Mouse (Mus musculus) gastrocnemius, adult 8-10 months (tissue): ENCODE data around the gene Uap1. TPM values are rescaled to one million over a fixed set of nuclear protein-coding genes. Genes with fewer than 3 reads are reported as not detected.

Source experiments
- DNase-seq, 2 experiments: peaks; one replicate each; pipeline ENCODE4 v3.0.0; 2022; ENCODE audit warnings: low spot score in 2 of 2
- total RNA-seq, 4 experiments: library from RNA; stranded (reverse); gene quantifications; 2 replicates each; pipeline ENCODE4 v1.2.4; 2022

The Uap1 gene
- total RNA-seq, 4 experiments from 2014 or later = 41.6 to 64.9 (median 48.9) TPM

DNA sequence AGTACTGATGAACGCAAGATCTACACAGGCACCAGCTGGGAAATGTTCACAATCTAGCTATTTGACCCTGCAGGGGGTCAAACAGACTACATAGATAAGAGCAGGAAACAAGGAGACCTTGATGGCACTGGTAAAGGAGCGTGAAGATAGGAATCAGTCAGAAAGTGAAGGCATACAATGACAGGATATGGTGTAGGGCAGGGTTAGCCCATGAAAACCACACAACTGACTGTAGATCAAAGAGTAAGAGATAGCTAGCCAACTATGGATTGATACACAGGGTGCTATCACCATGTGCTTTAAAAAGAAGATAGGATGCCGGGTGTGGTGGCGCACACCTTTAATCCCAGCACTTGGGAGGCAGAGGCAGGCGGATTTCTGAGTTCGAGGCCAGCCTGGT lies 7.0 kb downstream of the Uap1 start:
- no peak for DNase-seq

GRCm38 (mm10) chr1:170164913-170165312 lies 9.8 kb downstream of the Uap1 start:
- no peak for DNase-seq

GRCm38 (mm10) chr1:170164053-170164614 lies 10.6 kb downstream of the Uap1 start:
- no peak for DNase-seq

DNA sequence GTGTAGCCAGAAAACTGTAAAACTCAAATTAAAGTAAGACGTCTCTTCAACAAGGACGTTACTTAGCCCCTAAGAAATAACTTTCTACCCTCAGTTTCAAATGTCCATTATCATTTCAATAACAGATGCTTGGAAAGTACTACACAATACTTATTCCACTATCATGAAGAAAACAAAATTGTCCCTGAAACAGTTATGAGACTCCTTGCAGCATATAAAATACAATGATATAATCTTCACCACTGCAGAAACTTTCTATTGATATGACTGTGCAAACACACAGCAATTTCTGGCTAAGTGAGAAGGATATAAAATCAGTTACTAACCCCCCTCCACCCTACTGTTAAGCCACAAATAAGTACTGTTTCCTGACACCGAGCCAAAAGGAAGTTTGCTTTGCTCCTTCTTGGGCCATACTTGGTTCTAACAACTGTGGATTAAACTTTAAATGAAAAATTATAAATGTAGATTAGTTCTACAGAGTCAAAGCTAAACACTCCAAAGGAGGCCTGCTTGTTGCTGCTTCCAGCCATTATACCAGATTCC lies 11.3 kb downstream of the Uap1 start:
- DNase-seq = no peak

DNA sequence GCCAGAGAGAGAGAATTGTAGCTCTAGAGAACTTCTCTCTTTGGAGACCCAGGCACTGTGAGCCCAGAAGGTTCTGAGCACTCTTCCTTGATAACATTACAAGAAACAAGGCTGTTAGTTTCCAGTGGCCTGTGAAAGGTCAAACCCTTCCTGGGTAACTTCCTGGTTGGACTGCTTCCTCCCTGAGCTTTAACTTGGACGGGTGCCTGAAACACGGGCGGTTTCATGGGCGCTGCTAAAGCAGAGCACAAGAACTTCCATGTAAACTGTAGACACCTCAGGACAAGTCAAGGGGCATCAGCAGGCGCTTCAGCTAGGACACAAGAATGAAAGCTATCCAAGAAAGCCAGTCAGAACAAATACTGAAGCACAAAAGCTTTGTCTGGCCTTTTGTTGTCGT lies 12.9 kb downstream of the Uap1 start:
- peak in 1 of 2 experiments; percentile 12 for DNase-seq

DNA sequence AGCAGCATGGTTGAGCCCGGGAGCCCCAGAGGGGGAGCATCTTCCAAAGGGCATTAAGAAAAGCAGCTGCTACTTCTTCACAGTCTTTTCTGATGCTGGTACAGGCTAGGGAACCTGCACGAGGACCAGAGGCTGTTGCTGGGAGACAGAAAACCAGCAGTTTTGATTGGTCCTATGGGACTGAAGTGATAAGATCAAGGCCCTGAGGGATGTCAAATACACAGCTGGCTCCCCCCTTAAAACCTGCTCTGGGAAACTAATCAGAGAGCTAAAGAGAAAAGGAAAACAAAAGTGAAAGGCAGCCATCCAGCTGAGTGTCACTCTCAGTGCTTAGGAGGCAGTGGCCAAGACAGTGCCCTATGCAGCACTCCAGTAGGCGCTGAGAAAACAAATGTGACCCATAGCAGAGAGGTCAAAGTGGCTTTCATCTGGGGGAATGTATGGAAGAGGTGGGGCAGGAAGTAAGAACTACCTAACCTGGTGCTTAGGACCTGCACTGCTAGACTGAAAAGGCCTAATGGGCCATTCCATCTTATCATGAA lies 14.3 kb downstream of the Uap1 start:
- DNase-seq = peak in 1 of 2 experiments; percentile 17

GRCm38 (mm10) chr1:170159707-170160106 lies 15.1 kb downstream of the Uap1 start:
- no peak for DNase-seq

DNA sequence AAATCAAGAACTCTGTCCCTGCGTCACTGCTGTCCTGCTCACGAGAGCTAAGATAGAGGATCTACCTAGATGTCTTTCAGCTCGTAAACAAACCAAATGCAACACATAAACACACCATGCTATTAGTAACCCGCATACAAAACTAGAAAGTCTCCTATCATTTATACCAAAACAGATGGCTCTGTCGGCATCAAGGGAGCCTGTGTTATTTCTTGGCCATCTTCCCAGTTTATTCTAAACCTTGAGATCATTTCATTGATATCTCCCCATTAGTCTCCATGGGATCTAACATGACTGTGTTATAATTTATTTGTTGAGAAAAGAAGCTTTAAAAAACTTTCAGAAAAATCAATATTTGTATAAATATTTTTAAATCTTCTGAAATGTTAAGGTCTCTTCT lies 19.0 kb downstream of the Uap1 start:
- no peak for DNase-seq

DNA sequence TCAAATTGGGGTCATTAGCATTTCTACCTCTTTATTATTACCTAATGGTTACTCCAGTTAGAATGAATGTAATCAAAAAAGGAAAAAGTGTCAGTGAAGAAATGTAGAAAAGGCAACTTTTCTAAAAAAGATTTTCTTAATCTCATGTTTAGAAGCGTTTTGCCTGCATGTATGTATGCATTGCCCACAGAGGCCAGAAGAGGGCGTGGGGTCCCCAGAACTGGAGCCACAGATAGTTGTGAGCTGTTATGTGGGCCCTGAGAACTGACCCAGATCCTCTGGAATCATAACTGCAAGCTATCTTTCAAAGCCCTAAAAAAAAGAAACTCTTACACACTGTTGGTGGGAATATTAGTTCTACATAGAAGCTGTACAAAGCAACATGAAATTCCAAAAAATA lies 19.5 kb downstream of the Uap1 start:
- DNase-seq = no peak

DNA sequence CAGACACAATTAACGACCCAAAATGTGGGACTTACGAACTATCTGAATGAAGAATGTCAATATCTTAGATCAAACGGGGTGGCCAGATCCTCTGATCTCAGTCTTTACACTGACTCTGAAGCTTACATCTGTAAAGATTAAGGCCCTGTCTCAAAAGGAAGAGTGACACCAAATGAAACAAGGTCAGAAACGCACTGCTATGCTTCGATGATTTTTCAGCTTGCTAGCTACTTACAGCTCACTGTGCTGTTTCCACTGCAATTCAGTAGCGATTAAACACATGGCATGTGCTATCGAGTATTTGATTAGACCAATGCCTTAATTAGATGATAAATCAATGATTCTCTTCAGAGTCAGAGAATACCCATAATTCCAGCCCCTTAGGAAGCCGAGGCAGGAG lies 20.8 kb downstream of the Uap1 start:
- DNase-seq = no peak

GRCm38 (mm10) chr1:170152552-170152951 lies 22.2 kb downstream of the Uap1 start:
- no peak for DNase-seq

- no peak for DNase-seq
These were observed 23.9 kb downstream of the Uap1 start for GRCm38 (mm10) chr1:170150870-170151269.

GRCm38 (mm10) chr1:170149756-170150155 lies 25.0 kb downstream of the Uap1 start:
- no peak for DNase-seq

GRCm38 (mm10) chr1:170148536-170148935 lies 26.2 kb downstream of the Uap1 start:
- DNase-seq = no peak

DNA sequence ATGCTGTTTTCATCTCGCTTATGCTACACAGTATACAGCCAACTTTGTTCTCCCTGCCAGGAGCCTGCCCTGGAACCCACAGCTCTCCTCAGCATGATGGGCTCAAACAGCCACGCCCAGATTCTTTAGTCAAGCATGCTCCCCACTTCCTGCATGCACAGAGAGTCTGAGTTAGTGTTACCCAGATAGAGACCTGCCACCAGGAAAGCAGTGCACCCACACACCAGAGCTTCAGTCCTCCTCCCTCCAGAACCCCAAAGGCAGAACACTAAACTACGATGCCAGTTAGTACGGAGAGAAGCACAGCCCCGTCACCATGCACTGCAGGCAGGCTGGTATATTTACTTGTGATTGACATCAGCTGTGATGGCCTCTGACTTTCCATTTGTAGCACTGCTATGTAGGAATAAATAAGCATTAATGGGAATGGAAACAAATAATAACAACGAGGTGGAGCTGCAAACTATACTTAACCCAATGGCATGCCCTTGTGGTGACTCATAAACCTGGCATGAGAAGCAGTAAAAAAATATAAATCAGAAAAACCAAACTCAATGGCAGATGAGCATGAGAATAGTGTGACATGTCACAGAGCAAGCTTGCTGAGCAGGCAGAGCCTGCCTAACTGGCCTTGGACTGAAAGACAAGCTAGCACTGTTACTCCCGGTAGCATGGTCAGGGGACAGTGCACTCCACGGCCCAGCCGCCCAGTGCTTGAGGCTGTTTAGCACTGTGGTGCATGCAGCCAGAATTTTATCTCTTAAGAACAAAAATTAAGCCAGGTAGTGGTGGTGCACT lies 26.9 kb downstream of the Uap1 start:
- DNase-seq = no peak

GRCm38 (mm10) chr1:170145606-170146005 lies 29.2 kb downstream of the Uap1 start:
- DNase-seq = no peak

DNA sequence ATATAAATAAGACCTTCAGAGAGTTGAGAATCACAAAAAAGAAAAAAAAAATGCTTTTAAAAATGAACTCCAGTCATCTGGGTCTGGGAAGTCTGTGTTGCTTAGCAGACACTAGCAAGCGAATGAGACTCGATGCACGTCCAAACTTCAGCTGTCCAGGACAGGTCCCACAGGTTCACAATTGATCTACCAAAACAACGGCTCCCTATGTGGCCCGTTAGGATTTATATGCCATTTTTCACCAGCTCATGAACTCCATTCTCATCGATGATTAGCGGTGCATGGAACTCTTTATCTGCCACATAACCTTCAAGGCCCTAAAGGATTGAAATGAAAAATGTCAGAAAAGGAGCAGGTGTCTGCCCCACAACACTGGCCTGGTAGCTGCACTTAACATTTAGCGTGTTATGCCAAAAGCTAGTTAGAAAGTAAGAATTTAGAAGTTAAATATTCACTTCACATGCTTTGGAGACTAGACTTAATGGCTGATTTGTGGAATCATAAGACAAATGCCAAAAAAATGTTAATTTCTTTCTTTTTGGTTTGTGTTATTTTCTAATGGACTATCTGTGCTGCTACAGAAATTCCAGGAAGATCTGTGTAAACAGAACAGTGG lies 32.4 kb downstream of the Uap1 start:
- no peak for DNase-seq

- DNase-seq = no peak
These were observed 33.1 kb downstream of the Uap1 start for GRCm38 (mm10) chr1:170141626-170142025.

GRCm38 (mm10) chr1:170136351-170137009 lies 38.3 kb downstream of the Uap1 start:
- peak; percentile 40 to 62 for DNase-seq

GRCm38 (mm10) chr1:170134264-170134663 lies 40.5 kb downstream of the Uap1 start:
- DNase-seq = no peak

DNA sequence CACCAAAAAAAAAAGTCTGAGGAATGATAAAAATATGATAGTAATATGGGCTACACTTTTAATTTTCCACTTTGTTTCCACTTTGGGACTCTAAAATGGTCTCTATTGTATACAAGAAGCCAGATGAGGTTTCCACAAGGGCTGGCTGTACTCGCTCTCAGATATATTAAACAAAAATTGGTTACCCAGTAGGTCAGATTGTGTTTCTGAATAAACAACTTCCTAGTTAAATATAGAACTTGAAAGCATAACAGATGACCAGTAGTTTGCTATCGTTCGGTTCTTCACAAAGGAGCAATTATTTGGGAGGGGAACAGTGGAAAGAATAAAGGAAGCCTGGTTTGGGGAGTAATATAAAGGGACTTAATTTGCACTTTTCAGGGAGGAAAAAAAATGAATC lies 43.8 kb downstream of the Uap1 start:
- DNase-seq = no peak

- no peak for DNase-seq
These were observed 50.1 kb downstream of the Uap1 start for GRCm38 (mm10) chr1:170124644-170125043.
